Mouse (Mus musculus): ENCODE measurements around the gene Hpse2.
A peak's percentile ranks its signal among the peaks of the same experiment; 100 is the strongest.

Gene Hpse2

DNA sequence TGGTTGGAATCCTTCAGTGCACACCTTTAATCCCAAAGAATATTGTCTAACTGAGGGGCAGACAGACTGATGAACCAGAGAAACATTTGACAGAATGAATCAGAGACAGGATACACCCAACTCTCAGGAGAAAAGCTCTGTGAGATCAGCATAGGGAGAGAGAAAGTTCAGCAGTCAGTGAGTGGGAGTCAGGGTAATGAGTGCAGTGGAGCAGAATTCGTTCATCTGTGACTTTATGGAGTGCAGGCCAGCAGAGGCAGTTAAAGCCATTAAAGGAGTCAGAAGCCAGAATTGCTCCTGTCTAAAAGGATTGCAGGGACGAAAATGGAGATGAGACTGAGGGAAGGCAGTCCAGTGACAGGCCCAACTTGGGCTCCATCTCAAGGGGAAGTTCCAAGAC is 410.2 kb downstream of the Hpse2 start:
- TF ChIP-seq POU5F1 (IDR thresholded peaks at IDR 0.05; ENCODE audit: borderline replicate concordance, low read length) (no peak), CTCF (conservative IDR thresholded peaks at IDR 0.05; ENCODE audit: low read length) (no peak), NANOG (IDR thresholded peaks at IDR 0.05; ENCODE audit: borderline replicate concordance, low read length) (no peak)
- Histone ChIP-seq H3K4me3 (replicated peaks; ENCODE audit: low read length) (no peak overlapping the region), H3K36me3 (ENCODE audit: insufficient read depth, low read length) (no peaks in the 10 kb centered on the region), H3K4me1 (replicated peaks; ENCODE audit: low read depth, low read length) (no peaks in the 10 kb centered on the region), H3K9me3 (ENCODE audit: low read length) (0 out of 2 replicates have a peak, but pooled peaks cover 5% of the 10 kb centered on the region), H3K27me3 (ENCODE audit: insufficient read depth, low read length) (peaks cover 16% of the 10 kb centered on the region)

DNA sequence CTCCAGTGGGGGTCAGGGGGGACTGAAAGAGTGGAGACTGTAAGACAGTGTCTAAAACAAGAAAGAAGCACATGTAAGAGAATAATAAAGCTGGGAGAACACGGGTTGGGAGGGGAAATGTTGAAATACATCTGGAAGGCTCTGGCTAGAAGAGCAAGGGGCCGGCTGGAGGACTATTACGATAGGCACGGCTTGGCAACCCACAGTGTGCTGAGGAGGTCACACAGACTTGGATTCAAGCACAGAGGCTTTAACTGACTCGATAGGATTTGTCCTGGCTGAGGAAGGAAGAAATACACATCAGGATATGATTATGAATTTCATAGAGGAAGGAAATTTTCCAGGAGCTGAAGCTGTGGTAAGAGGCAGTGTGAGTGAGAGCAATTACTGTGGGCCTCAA is 414.4 kb downstream of the Hpse2 start:
- H3K4me1 ChIP-seq (replicated peaks; ENCODE audit: low read depth, low read length): no peaks in the 10 kb centered on the region
- TF ChIP-seq CTCF (conservative IDR thresholded peaks at IDR 0.05; ENCODE audit: low read length): no peak
- TF ChIP-seq POU5F1 (IDR thresholded peaks at IDR 0.05; ENCODE audit: borderline replicate concordance, low read length): no peak
- no peak for TF ChIP-seq NANOG (IDR thresholded peaks at IDR 0.05; ENCODE audit: borderline replicate concordance, low read length)
- 0 out of 2 replicates have a peak, but pooled peaks cover 5% of the 10 kb centered on the region for H3K9me3 ChIP-seq (ENCODE audit: low read length)
- H3K4me3 ChIP-seq (replicated peaks; ENCODE audit: low read length): no peak overlapping the region
- H3K36me3 ChIP-seq (ENCODE audit: insufficient read depth, low read length): no peaks in the 10 kb centered on the region
- peaks cover 13% of the 10 kb centered on the region for H3K27me3 ChIP-seq (ENCODE audit: insufficient read depth, low read length)

DNA sequence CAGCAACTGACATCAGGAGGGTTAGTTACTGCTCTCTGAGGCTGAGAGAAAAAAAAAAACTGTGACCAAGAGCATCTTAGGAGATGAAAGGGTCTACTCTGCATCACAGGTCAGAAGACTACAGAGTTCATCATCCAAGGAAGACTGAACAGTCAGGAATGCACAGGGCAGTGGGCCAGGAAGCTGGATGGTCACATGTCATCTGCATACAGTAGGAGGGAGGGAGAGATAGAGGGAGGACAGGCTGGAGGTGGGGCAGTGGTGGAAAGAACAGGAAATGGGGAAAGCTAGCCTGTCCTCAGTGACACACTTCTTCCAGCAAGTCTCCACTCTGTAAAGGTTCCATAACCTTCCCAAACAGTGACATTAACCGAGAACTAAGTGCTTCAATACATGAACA is 423.0 kb downstream of the Hpse2 start:
- H3K9me3 ChIP-seq (ENCODE audit: low read length): no peaks in the 10 kb centered on the region
- H3K4me3 ChIP-seq (replicated peaks; ENCODE audit: low read length): no peak overlapping the region
- TF ChIP-seq POU5F1 (IDR thresholded peaks at IDR 0.05; ENCODE audit: borderline replicate concordance, low read length) (no peak), CTCF (conservative IDR thresholded peaks at IDR 0.05; ENCODE audit: low read length) (no peak), NANOG (IDR thresholded peaks at IDR 0.05; ENCODE audit: borderline replicate concordance, low read length) (no peak)
- H3K36me3 ChIP-seq (ENCODE audit: insufficient read depth, low read length): no peaks in the 10 kb centered on the region
- H3K27me3 ChIP-seq (ENCODE audit: insufficient read depth, low read length): no peaks in the 10 kb centered on the region
- H3K4me1 ChIP-seq (replicated peaks; ENCODE audit: low read depth, low read length): no peaks in the 10 kb centered on the region

DNA sequence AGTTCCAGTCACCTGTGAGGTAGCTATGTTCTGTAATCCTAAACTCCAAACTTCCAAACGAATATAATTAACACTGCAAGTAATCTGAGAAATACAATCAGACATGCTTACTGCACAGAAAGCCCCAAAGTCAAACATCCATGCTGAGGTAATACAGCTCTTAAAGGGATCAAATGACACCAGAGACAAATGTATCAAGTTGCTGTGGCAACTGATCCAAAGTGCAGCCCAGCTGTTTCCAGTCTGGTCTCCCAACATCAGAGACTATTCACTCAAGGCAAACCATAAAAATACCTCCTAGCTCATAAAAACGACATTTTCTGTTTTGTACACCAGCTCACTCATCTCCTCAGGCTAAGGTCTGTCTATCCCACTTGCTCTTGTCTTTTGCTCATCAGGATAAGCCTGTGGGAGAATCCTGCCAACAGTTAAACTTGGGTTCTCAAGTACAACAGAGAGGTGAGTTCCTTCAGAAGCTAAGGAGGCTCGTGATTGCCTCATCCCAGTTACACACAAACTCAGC is 440.0 kb downstream of the Hpse2 start:
- H3K9me3 ChIP-seq (ENCODE audit: low read length): no peaks in the 10 kb centered on the region; the same call in 1 of the 2 replicates
- no peaks in the 10 kb centered on the region for H3K4me1 ChIP-seq (replicated peaks; ENCODE audit: low read depth, low read length)
- no peaks in the 10 kb centered on the region for H3K36me3 ChIP-seq (ENCODE audit: insufficient read depth, low read length)
- TF ChIP-seq NANOG (IDR thresholded peaks at IDR 0.05; ENCODE audit: borderline replicate concordance, low read length) (no peak), POU5F1 (IDR thresholded peaks at IDR 0.05; ENCODE audit: borderline replicate concordance, low read length) (no peak), CTCF (conservative IDR thresholded peaks at IDR 0.05; ENCODE audit: low read length) (no peak)
- no peaks in the 10 kb centered on the region for H3K27me3 ChIP-seq (ENCODE audit: insufficient read depth, low read length)
- no peak overlapping the region for H3K4me3 ChIP-seq (replicated peaks; ENCODE audit: low read length)

DNA sequence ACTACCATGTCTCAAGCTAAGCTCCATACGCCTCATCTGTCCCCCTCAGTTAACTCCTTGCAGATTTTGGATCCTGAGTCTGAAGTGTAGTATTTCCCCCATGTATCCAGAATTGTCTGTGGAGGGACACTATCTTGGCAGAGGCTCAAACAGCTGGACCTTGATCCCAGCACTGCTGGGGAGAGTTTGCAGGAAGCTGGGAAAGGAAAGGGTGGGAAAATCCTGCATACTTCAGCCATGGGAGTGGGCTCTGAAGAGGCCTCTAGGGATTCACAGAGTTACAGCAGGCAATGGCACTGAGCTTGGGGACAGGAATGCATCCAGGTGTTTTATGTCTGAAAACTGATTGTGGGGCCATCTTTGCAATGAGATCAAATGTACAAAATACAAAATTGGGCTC is 450.6 kb downstream of the Hpse2 start:
- H3K4me1 ChIP-seq (replicated peaks; ENCODE audit: low read depth, low read length): peaks cover 33% of the 10 kb centered on the region
- H3K36me3 ChIP-seq (ENCODE audit: insufficient read depth, low read length): no peaks in the 10 kb centered on the region
- no peaks in the 10 kb centered on the region for H3K27me3 ChIP-seq (ENCODE audit: insufficient read depth, low read length)
- H3K9me3 ChIP-seq (ENCODE audit: low read length): peaks cover 8% of the 10 kb centered on the region; the same call in 1 of the 2 replicates
- TF ChIP-seq POU5F1 (IDR thresholded peaks at IDR 0.05; ENCODE audit: borderline replicate concordance, low read length) (no peak), NANOG (IDR thresholded peaks at IDR 0.05; ENCODE audit: borderline replicate concordance, low read length) (no peak), CTCF (conservative IDR thresholded peaks at IDR 0.05; ENCODE audit: low read length) (no peak)
- no peak overlapping the region for H3K4me3 ChIP-seq (replicated peaks; ENCODE audit: low read length)

DNA sequence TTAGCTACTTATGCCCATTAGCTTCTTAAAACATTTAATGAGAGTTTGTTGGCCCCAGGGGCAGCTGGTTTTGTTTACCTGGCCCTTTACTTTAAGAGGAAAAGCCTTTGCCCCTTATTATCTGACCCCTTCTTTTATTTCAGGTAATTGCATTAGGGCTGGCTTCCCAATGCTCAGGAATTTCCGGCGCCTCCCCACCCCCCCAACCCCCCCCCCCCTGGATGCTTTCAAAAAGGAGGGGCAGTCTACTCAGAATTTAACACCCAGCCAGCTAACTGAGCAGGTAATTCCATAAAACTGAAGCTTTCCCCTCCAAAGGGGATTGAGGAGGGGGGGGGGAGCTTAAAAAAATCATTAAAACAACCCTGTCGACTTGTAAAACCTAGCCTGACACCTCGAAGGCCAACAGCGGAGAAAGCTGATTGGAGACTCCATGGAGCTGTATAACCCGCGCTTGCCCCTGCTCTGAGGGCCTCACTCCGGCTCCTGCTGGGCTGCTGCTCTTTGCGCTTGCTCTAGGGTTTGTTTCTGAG is 451.4 kb downstream of the Hpse2 start:
- H3K27me3 ChIP-seq (ENCODE audit: insufficient read depth, low read length): no peaks in the 10 kb centered on the region
- H3K9me3 ChIP-seq (ENCODE audit: low read length): peaks cover 8% of the 10 kb centered on the region; the same call in 1 of the 2 replicates
- 0 out of 2 replicates have a peak overlapping the region, but pooled peaks have one; percentile 10 for H3K4me3 ChIP-seq (replicated peaks; ENCODE audit: low read length)
- peaks cover 33% of the 10 kb centered on the region for H3K4me1 ChIP-seq (replicated peaks; ENCODE audit: low read depth, low read length)
- H3K36me3 ChIP-seq (ENCODE audit: insufficient read depth, low read length): no peaks in the 10 kb centered on the region
- no peak for TF ChIP-seq NANOG (IDR thresholded peaks at IDR 0.05; ENCODE audit: borderline replicate concordance, low read length)
- no peak for TF ChIP-seq CTCF (conservative IDR thresholded peaks at IDR 0.05; ENCODE audit: low read length)
- no peak for TF ChIP-seq POU5F1 (IDR thresholded peaks at IDR 0.05; ENCODE audit: borderline replicate concordance, low read length)

DNA sequence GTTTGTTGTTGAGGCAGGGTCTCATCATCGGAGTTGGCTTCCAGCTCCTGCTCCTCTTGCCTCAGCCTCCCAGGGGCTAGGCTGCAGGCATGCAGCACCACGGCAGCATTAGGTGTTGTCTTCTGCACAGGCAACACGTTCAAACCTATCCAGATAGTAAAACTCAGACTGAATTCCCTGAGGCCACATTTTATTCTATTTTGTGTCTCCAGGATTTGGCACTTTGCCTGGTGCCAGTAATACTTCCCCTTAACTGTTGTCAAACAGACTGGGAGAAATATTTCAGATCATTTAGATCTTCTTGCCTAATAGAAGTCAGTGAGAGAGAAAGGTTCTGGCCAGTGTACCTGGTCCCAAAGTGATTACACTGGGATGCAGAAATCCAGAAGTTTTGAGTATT is 458.5 kb downstream of the Hpse2 start:
- TF ChIP-seq NANOG (IDR thresholded peaks at IDR 0.05; ENCODE audit: borderline replicate concordance, low read length) (no peak), CTCF (conservative IDR thresholded peaks at IDR 0.05; ENCODE audit: low read length) (no peak), POU5F1 (IDR thresholded peaks at IDR 0.05; ENCODE audit: borderline replicate concordance, low read length) (no peak)

DNA sequence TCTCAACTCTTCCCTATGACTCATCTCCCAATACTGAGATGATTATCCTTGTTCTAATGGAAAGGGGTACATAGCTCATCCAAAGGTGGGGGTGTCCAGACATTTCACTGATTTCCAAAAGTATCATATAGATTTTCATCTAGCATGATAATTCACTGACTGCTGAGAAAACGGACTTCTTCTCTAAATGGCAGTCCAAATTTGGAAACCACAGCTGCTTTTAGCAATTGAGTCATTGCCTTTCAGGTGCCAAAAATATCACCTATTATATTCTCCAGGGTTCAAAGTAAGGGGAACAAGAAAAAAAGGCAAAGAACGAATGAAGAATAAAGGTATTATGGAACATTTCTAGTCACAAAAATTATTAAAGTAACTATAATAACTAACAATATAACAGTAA is 459.9 kb downstream of the Hpse2 start:
- TF ChIP-seq CTCF (conservative IDR thresholded peaks at IDR 0.05; ENCODE audit: low read length): no peak
- TF ChIP-seq POU5F1 (IDR thresholded peaks at IDR 0.05; ENCODE audit: borderline replicate concordance, low read length): no peak
- no peak for TF ChIP-seq NANOG (IDR thresholded peaks at IDR 0.05; ENCODE audit: borderline replicate concordance, low read length)
- no peaks in the 10 kb centered on the region for H3K9me3 ChIP-seq (ENCODE audit: low read length)
- H3K36me3 ChIP-seq (ENCODE audit: insufficient read depth, low read length): no peaks in the 10 kb centered on the region
- no peaks in the 10 kb centered on the region for H3K27me3 ChIP-seq (ENCODE audit: insufficient read depth, low read length)
- H3K4me3 ChIP-seq (replicated peaks; ENCODE audit: low read length): no peak overlapping the region
- peaks cover 3% of the 10 kb centered on the region for H3K4me1 ChIP-seq (replicated peaks; ENCODE audit: low read depth, low read length)

More for the DNA sequence above, 458.5 kb downstream of the Hpse2 start:
- Histone ChIP-seq H3K27me3 (ENCODE audit: insufficient read depth, low read length) (no peaks in the 10 kb centered on the region), H3K4me3 (replicated peaks; ENCODE audit: low read length) (no peak overlapping the region), H3K4me1 (replicated peaks; ENCODE audit: low read depth, low read length) (peaks cover 13% of the 10 kb centered on the region), H3K9me3 (ENCODE audit: low read length) (peaks cover 7% of the 10 kb centered on the region; the same call in 1 of the 2 replicates), H3K36me3 (ENCODE audit: insufficient read depth, low read length) (no peaks in the 10 kb centered on the region)

DNA sequence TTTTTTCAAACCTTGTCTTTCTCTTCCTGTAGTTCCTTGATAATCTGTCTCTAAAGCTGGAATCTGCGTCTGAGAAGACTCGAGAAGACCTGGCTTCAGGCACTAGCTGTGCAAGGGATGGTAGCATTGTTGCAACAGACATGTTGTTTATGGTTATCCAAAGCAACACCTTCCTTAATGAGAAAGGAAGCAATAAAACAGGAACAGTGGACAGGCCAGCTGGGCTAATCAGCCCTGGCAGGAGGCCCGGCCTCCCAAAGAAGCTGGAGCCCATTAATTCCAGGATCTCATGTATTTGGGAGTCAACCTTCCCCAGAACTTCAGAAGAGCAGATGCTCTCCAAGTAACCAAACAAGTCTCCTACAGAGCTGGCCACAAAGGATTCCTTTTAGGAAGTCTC is 465.5 kb downstream of the Hpse2 start:
- Histone ChIP-seq H3K4me1 (replicated peaks; ENCODE audit: low read depth, low read length) (no peaks in the 10 kb centered on the region), H3K27me3 (ENCODE audit: insufficient read depth, low read length) (no peaks in the 10 kb centered on the region), H3K36me3 (ENCODE audit: insufficient read depth, low read length) (no peaks in the 10 kb centered on the region), H3K9me3 (ENCODE audit: low read length) (no peaks in the 10 kb centered on the region), H3K4me3 (replicated peaks; ENCODE audit: low read length) (no peak overlapping the region)
- TF ChIP-seq NANOG (IDR thresholded peaks at IDR 0.05; ENCODE audit: borderline replicate concordance, low read length) (no peak), POU5F1 (IDR thresholded peaks at IDR 0.05; ENCODE audit: borderline replicate concordance, low read length) (no peak), CTCF (conservative IDR thresholded peaks at IDR 0.05; ENCODE audit: low read length) (no peak)

All from E14TG2a.4 (cell line).